Mouse (Mus musculus) liver, adult 2 months (tissue): ENCODE measurements around the gene Steap1. TPM values are rescaled to one million over a fixed set of nuclear protein-coding genes. Genes with fewer than 3 reads are reported as not detected.

ENCODE experiments used
- DNase-seq: peaks from one replicate; pipeline ENCODE4 v3.0.0-alpha.2; 2011; ENCODE audit warnings: low read depth, low spot score; ENCODE audit errors: extremely low read depth
- H3K27ac ChIP-seq: fragments of 200-500 bp; replicated peaks from 2 replicates; pipeline ENCODE4 v1.5.1; 2012; ENCODE audit warnings: low read depth, mild to moderate bottlenecking, control low read depth, inconsistent platforms, low read length; ENCODE audit not compliant: insufficient read depth
- H3K27me3 ChIP-seq: fragments of 200-500 bp; 2 replicates; pipeline ENCODE4 v1.6.1; 2012; ENCODE audit warnings: mild to moderate bottlenecking, moderate library complexity, low read length, inconsistent platforms; ENCODE audit not compliant: control insufficient read depth, insufficient read depth
- H3K36me3 ChIP-seq: fragments of 200-500 bp; 2 replicates; pipeline ENCODE4 v1.6.1; 2012; ENCODE audit warnings: low read length, inconsistent platforms; ENCODE audit not compliant: control insufficient read depth, insufficient read depth
- H3K4me1 ChIP-seq: fragments of 200-500 bp; 2 replicates; pipeline ENCODE4 v1.6.1; 2011; ENCODE audit warnings: low read length; ENCODE audit not compliant: control insufficient read depth, insufficient read depth
- H3K4me3 ChIP-seq: fragments of 200-500 bp; 2 replicates; pipeline ENCODE4 v1.5.1; 2011; ENCODE audit warnings: low read depth, mild to moderate bottlenecking, control low read depth, low read length, moderate library complexity; ENCODE audit not compliant: insufficient read depth
- H3K79me2 ChIP-seq: fragments of 200-500 bp; 2 replicates; pipeline ENCODE4 v1.6.1; 2012; ENCODE audit warnings: inconsistent platforms, mild to moderate bottlenecking, low read length, moderate library complexity; ENCODE audit not compliant: control insufficient read depth, insufficient read depth
- H3K9ac ChIP-seq: fragments of 200-500 bp; 2 replicates; pipeline ENCODE4 v1.6.1; 2012; ENCODE audit warnings: low read depth, mild to moderate bottlenecking, control low read depth, inconsistent platforms, low read length
- CTCF ChIP-seq: fragments of 200-500 bp; IDR thresholded peaks from 2 replicates; pipeline ENCODE4 v1.5.1; 2011; ENCODE audit warnings: low read depth, low read length, control low read depth
- POLR2A ChIP-seq: fragments of 200-500 bp; IDR thresholded peaks from 2 replicates; pipeline ENCODE4 v1.6.1; 2011; ENCODE audit warnings: low read length, control low read depth; ENCODE audit not compliant: insufficient read depth; ENCODE audit errors: extremely low read depth
- WGBS: fragments of 180-500 bp; shearing (Covaris S2); methylation state at CpG from one replicate; pipeline ENCODE4 v1.1.7; 2018; 5-methylcytosine and 5-hydroxymethylcytosine counted together
- polyA plus RNA-seq: library from polyadenylated mRNA; depleted of rRNA; stranded (reverse); fragments of >200 nt; gene quantifications from 2 replicates; pipeline ENCODE4 v1.2.3, GENCODE M21; 2012
- total RNA-seq: library from RNA; depleted of rRNA; stranded (reverse); fragments of >200 nt; gene quantifications from 2 replicates; pipeline ENCODE4 v1.2.3, GENCODE M21; 2014

Steap1 gene
- total and polyA plus RNA-seq, 2 experiments, result 0.07 to 0.09 TPM

GRCm38 (mm10) chr5:5705019-5705418, 44.1 kb downstream of the Steap1 start:
- H3K79me2 ChIP-seq, result no peaks in the 10 kb centered on the region
- no peaks in the 10 kb centered on the region for H3K27me3 ChIP-seq
- H3K4me1 ChIP-seq, result no peaks in the 10 kb centered on the region
- WGBS, result 42% methylated on average over 2 of the region's 2 CpGs
- no peak overlapping the region for H3K27ac ChIP-seq
- no peak for DNase-seq
- no peak overlapping the region for H3K4me3 ChIP-seq
- TF ChIP-seq POLR2A, result no peak
- no peak for TF ChIP-seq CTCF
- H3K9ac ChIP-seq, result no peak overlapping the region
- no peaks in the 10 kb centered on the region for H3K36me3 ChIP-seq

DNA sequence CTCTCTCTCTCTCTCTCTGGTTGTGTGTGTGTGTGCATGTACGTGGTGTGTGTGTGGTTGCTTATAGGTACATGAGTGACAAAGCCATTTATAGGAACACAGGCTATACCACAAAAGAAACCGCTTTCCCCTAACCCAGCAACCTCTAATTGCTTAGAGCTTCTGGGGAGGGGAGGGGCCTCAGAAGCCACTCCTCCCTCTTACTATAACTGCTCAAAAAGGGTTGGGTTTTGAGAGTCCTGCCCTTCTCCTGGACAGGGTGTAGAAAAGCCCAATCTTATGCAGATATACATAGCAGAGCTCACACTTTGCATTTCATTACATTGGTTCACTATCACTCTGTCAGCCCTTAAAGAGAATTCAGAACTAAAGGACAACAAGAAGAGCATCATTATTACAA, 48.7 kb downstream of the Steap1 start:
- WGBS, result 88% methylated on average over 2 of the region's 2 CpGs
- H3K36me3 ChIP-seq, result no peaks in the 10 kb centered on the region
- H3K4me1 ChIP-seq, result no peaks in the 10 kb centered on the region
- H3K27ac ChIP-seq, result no peak overlapping the region
- DNase-seq, result no peak
- no peaks in the 10 kb centered on the region for H3K79me2 ChIP-seq
- TF ChIP-seq POLR2A (no peak), CTCF (no peak)
- no peak overlapping the region for H3K4me3 ChIP-seq
- no peaks in the 10 kb centered on the region for H3K27me3 ChIP-seq
- H3K9ac ChIP-seq, result no peak overlapping the region

DNA sequence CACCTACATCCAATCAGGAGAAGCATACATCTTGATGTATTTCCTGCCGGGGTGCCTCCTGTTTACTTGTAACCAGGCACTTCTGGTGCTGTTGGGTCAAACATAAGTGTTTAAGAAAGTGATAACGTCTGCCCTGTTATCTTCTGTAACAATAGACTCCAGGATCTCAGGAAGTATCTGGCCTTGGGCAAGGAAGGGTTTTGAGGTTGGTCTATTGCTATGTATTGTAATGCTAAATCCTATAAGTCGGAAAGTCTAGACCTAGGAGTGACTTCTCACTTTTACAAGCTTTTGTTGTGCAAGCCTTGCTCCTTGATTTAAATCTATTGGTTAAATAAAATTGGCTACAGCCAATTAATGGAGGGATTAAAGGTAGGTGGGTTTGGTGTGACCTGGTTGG, 50.3 kb downstream of the Steap1 start:
- Histone ChIP-seq H3K27me3 (no peaks in the 10 kb centered on the region), H3K36me3 (no peaks in the 10 kb centered on the region), H3K4me3 (no peak overlapping the region), H3K9ac (no peak overlapping the region), H3K4me1 (no peaks in the 10 kb centered on the region), H3K27ac (no peak overlapping the region), H3K79me2 (no peaks in the 10 kb centered on the region)
- TF ChIP-seq CTCF (no peak), POLR2A (no peak)
- 66% methylated on average over 3 of the region's 3 CpGs for WGBS
- DNase-seq, result no peak

- no peaks in the 10 kb centered on the region for H3K79me2 ChIP-seq
- DNase-seq, result no peak
- H3K9ac ChIP-seq, result no peak overlapping the region
- 84% methylated on average over 5 of the region's 5 CpGs for WGBS
- TF ChIP-seq CTCF (no peak), POLR2A (no peak)
- H3K4me3 ChIP-seq, result no peak overlapping the region
- H3K4me1 ChIP-seq, result no peaks in the 10 kb centered on the region
- H3K27me3 ChIP-seq, result no peaks in the 10 kb centered on the region
- no peaks in the 10 kb centered on the region for H3K36me3 ChIP-seq
- no peak overlapping the region for H3K27ac ChIP-seq
These were observed 53.7 kb downstream of the Steap1 start for GRCm38 (mm10) chr5:5695401-5695942.

DNA sequence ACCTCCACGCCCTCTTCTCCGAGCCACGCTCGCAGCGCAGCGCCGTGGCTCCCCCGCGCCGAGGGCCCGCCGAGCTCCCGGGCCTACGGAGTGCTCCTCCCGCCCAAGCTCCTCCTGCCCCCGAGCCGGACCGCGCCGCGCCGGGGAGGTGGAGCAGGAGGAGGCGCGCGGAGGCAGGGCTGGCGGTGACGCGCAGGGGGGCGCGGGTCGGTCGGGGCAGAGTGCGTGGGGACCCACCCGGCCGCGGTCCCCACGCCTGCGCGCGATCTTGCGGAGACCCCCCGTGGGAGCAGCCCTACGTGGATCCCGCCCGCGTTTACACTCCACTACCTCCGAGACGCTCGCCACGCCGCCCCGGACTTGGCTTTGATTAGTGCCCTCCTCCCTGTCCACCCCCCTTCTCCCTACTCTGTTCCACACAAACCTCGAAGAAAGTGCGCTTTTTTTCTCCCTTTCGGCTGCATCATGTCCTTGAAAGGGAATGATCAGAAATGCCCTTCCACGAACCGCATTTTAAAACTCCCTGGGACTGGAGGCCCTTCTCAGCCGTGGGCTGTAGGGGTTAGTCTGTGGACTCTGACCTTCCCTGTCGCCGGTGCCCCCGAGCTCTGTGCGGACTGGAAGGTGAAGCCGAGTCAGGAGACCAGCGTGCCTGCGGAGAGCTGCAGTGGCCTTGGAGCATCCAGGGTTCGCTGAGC, 55.0 kb downstream of the Steap1 start, which contains the start of gene Steap2:
TSS of gene Steap2 (minus strand) at position 623 of the 698 bp plus-strand sequence.
- Histone ChIP-seq H3K36me3 (no peaks in the 10 kb centered on the region), H3K4me3 (peak within 1 kb of the TSS; percentile 86), H3K9ac (peak within 1 kb of the TSS; percentile 85), H3K79me2 (no peaks in the 10 kb centered on the region), H3K4me1 (no peaks in the 10 kb centered on the region), H3K27me3 (no peaks in the 10 kb centered on the region), H3K27ac (peak within 1 kb of the TSS; percentile 39; the same call in 1 of the 2 replicates)
- TF ChIP-seq CTCF (no peak), POLR2A (0 out of 2 replicates have a peak, but pooled peaks have one; percentile 25)
- DNase-seq, result peak; percentile 53
- WGBS, result 1% methylated on average over 57 of the region's 66 CpGs

- Histone ChIP-seq H3K4me1 (no peaks in the 10 kb centered on the region), H3K79me2 (no peaks in the 10 kb centered on the region), H3K36me3 (no peaks in the 10 kb centered on the region), H3K27ac (no peak overlapping the region), H3K27me3 (no peaks in the 10 kb centered on the region), H3K4me3 (peak overlapping the region; percentile 86), H3K9ac (peak overlapping the region; percentile 85)
- TF ChIP-seq POLR2A (no peak), CTCF (no peak)
- 1% methylated on average over 29 of the region's 29 CpGs for WGBS
- peak; percentile 64 for DNase-seq
These were observed 55.6 kb downstream of the Steap1 start for GRCm38 (mm10) chr5:5693541-5693955.
